Comparison of ENCODE assay signal across 19 mouse cellular contexts in the genomic region with DNA sequence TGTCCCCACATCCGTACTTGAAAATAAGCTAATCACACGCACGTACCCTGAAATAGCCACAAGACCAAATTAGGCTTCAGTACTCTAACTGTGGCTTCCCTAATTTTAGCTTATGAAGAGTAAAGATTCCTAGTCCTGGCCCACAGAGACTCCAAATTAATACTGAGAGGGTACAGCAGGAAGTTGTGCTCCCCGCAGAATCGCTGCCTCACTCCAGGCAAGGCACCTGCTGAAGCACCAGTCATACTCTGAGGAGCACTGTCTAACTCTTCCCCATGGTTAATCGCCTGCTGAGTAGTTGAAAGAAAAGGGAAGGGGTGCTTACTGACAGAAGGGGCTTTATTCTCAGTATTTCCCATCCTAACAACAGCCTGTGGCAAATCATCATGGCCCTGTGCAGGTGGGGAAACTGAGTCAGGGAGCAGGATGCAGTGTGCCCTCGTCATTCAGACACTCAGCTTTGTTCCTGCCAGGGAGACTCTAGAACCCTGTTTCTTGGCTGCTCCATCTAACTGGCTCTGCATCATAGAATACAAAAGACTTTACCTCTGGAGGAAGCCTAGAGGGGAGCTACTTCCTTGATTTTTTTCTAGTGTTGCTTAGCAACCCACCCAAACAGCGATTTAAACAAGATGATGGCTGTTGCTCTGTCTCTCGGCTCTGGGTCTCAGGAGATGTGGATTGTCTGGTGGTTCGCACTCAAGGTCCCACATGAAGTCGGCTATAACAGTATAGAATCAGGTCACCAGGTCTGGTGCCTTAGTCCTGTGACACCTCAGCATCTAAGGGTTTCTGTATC.
DNase-seq lines count a peak whose midpoint lies in the region; ATAC-seq and TF ChIP-seq lines count a peak whose summit lies in the region.
"Had no signal": no experiment of that assay in that cellular context is flagged by ENCODE, and none has a peak within 500 bp of the region (broad histone marks: within the 10 kb centered on the region; RNA-seq: fewer than 3 reads in every experiment).

No protein-coding gene starts in this region.

- no peak overlapping the region for H3K4me3 ChIP-seq in forebrain, postnatal 0 days (ENCODE audit: low read depth, low read length)
- H3K4me3 ChIP-seq in forebrain, embryonic 15.5 days: no peak overlapping the region
- H3K4me3 ChIP-seq in midbrain, embryonic 14.5 days (replicated peaks; ENCODE audit: low read depth, low read length): no peak overlapping the region
- no peak overlapping the region for H3K4me3 ChIP-seq in midbrain, postnatal 0 days (ENCODE audit: low read depth, low read length)
- H3K4me3 ChIP-seq in intestine, embryonic 16.5 days (ENCODE audit: low read length): no peak overlapping the region
- H3K4me3 ChIP-seq: embryonic facial prominence, embryonic 12.5 days; kidney, embryonic 15.5 days; liver, embryonic 12.5 days; neural tube, embryonic 12.5 days had no signal

- ATAC-seq in forebrain, postnatal 0 days: peak; percentile 34; the same call in 1 of the 2 replicates
- no peak for ATAC-seq in forebrain, embryonic 15.5 days (replicated peaks)
- no peak for ATAC-seq in midbrain, embryonic 14.5 days (ENCODE audit: low FRiP score, low TSS enrichment)
- ATAC-seq in midbrain, postnatal 0 days (ENCODE audit: low FRiP score): no peak
- ATAC-seq in megakaryocyte progenitor cell, adult 5-6 weeks (replicated peaks; ENCODE audit: poor library complexity): peak; percentile 57
- no peak for ATAC-seq in intestine, embryonic 16.5 days
- ATAC-seq: liver, embryonic 12.5 days had no signal

- H3K9ac ChIP-seq in forebrain, postnatal 0 days: no peak overlapping the region
- H3K9ac ChIP-seq in forebrain, embryonic 15.5 days (replicated peaks): no peak overlapping the region
- H3K9ac ChIP-seq in midbrain, embryonic 14.5 days (replicated peaks; ENCODE audit: low read length): no peak overlapping the region
- no peak overlapping the region for H3K9ac ChIP-seq in midbrain, postnatal 0 days (replicated peaks; ENCODE audit: low read length, poor library complexity, severe bottlenecking)
- H3K9ac ChIP-seq in intestine, embryonic 16.5 days (ENCODE audit: low read depth, low read length): no peak overlapping the region
- H3K9ac ChIP-seq: embryonic facial prominence, embryonic 12.5 days; kidney, embryonic 15.5 days; liver, embryonic 12.5 days; neural tube, embryonic 12.5 days had no signal

- DNase-seq in forebrain, postnatal 0 days: no peak
- DNase-seq in midbrain, embryonic 14.5 days: peak; percentile 17
- no peak for DNase-seq in midbrain, postnatal 0 days (ENCODE audit: low spot score)
- peak; percentile 30 for DNase-seq in brain, embryonic 14.5 days (ENCODE audit: low read depth)
- DNase-seq in adrenal gland, postnatal 25 days: no peak
- DNase-seq: adrenal gland, adult 2 months; cerebellum, adult 11-12 months; cerebellum, postnatal 25 days; heart, adult 18-20 months; kidney, postnatal 4 days; lung, adult 2 months; thymus, postnatal 25 days had no signal

- H3K4me2 ChIP-seq in forebrain, postnatal 0 days (ENCODE audit: low read depth): no peak overlapping the region
- no peak overlapping the region for H3K4me2 ChIP-seq in forebrain, embryonic 15.5 days (replicated peaks)
- H3K4me2 ChIP-seq in midbrain, embryonic 14.5 days (ENCODE audit: low read length): no peak overlapping the region
- H3K4me2 ChIP-seq in midbrain, postnatal 0 days (ENCODE audit: low read depth, low read length, poor library complexity, severe bottlenecking): no peak overlapping the region
- no peak overlapping the region for H3K4me2 ChIP-seq in intestine, embryonic 16.5 days (ENCODE audit: low read depth, low read length)
- H3K4me2 ChIP-seq: embryonic facial prominence, embryonic 12.5 days; kidney, embryonic 15.5 days; liver, embryonic 12.5 days; neural tube, embryonic 12.5 days had no signal

- H3K27me3 ChIP-seq in forebrain, postnatal 0 days (ENCODE audit: insufficient read depth, low read length): no peaks in the 10 kb centered on the region
- no peaks in the 10 kb centered on the region for H3K27me3 ChIP-seq in forebrain, embryonic 15.5 days
- H3K27me3 ChIP-seq in midbrain, embryonic 14.5 days (ENCODE audit: control insufficient read depth, insufficient read depth, low read length): no peaks in the 10 kb centered on the region
- no peaks in the 10 kb centered on the region for H3K27me3 ChIP-seq in midbrain, postnatal 0 days (ENCODE audit: insufficient read depth, low read length)
- H3K27me3 ChIP-seq in intestine, embryonic 16.5 days (replicated peaks; ENCODE audit: control insufficient read depth, insufficient read depth, low read length): no peaks in the 10 kb centered on the region
- H3K27me3 ChIP-seq: embryonic facial prominence, embryonic 12.5 days; neural tube, embryonic 12.5 days had no signal

- WGBS in forebrain, postnatal 0 days: 64% methylated on average over 11 of the region's 11 CpGs
- 75% methylated on average over 11 of the region's 11 CpGs for WGBS in forebrain, embryonic 15.5 days
- 67% methylated on average over 11 of the region's 11 CpGs for WGBS in midbrain, embryonic 14.5 days
- WGBS in midbrain, postnatal 0 days: 69% methylated on average over 11 of the region's 11 CpGs
- WGBS in intestine, embryonic 16.5 days: 69% methylated on average over 11 of the region's 11 CpGs

- H3K9me3 ChIP-seq in forebrain, postnatal 0 days (ENCODE audit: low read length): no peaks in the 10 kb centered on the region
- no peaks in the 10 kb centered on the region for H3K9me3 ChIP-seq in forebrain, embryonic 15.5 days
- no peaks in the 10 kb centered on the region for H3K9me3 ChIP-seq in midbrain, embryonic 14.5 days (ENCODE audit: control insufficient read depth, low read length)
- no peaks in the 10 kb centered on the region for H3K9me3 ChIP-seq in midbrain, postnatal 0 days (ENCODE audit: low read length)
- H3K9me3 ChIP-seq in intestine, embryonic 16.5 days (ENCODE audit: control insufficient read depth, low read length): no peaks in the 10 kb centered on the region
- H3K9me3 ChIP-seq: embryonic facial prominence, embryonic 12.5 days; kidney, embryonic 15.5 days; liver, embryonic 12.5 days; neural tube, embryonic 12.5 days had no signal

- no peak for TF ChIP-seq POLR2A in brain, embryonic 14.5 days (IDR thresholded peaks at IDR 0.05; ENCODE audit: borderline replicate concordance, extremely low read depth, insufficient read depth, insufficient read length, poor library complexity, severe bottlenecking)

- peaks cover 12% of the 10 kb centered on the region for H3K36me3 ChIP-seq in forebrain, postnatal 0 days (ENCODE audit: insufficient read depth)
- no peaks in the 10 kb centered on the region for H3K36me3 ChIP-seq in forebrain, embryonic 15.5 days
- H3K36me3 ChIP-seq in midbrain, embryonic 14.5 days (ENCODE audit: control insufficient read depth, insufficient read depth, low read length): no peaks in the 10 kb centered on the region
- peaks cover 15% of the 10 kb centered on the region; the same call in 1 of the 2 replicates for H3K36me3 ChIP-seq in midbrain, postnatal 0 days (ENCODE audit: insufficient read depth, low read length)
- no peaks in the 10 kb centered on the region for H3K36me3 ChIP-seq in intestine, embryonic 16.5 days (ENCODE audit: control insufficient read depth, insufficient read depth, low read length)
- H3K36me3 ChIP-seq: embryonic facial prominence, embryonic 12.5 days; kidney, embryonic 15.5 days; liver, embryonic 12.5 days; neural tube, embryonic 12.5 days had no signal

- H3K4me1 ChIP-seq in forebrain, postnatal 0 days (ENCODE audit: insufficient read depth): no peaks in the 10 kb centered on the region
- H3K4me1 ChIP-seq in forebrain, embryonic 15.5 days: 0 out of 2 replicates have a peak, but pooled peaks cover 3% of the 10 kb centered on the region
- peaks cover 9% of the 10 kb centered on the region for H3K4me1 ChIP-seq in midbrain, embryonic 14.5 days (ENCODE audit: control insufficient read depth, insufficient read depth, low read length)
- peaks cover 3% of the 10 kb centered on the region; the same call in 1 of the 2 replicates for H3K4me1 ChIP-seq in midbrain, postnatal 0 days (ENCODE audit: insufficient read depth, low read length)
- no peaks in the 10 kb centered on the region for H3K4me1 ChIP-seq in intestine, embryonic 16.5 days (ENCODE audit: control insufficient read depth, insufficient read depth, low read length)
- H3K4me1 ChIP-seq: embryonic facial prominence, embryonic 12.5 days; kidney, embryonic 15.5 days; liver, embryonic 12.5 days had no signal

- no peak for TF ChIP-seq CTCF in forebrain, postnatal 0 days (IDR thresholded peaks at IDR 0.05; ENCODE audit: low read depth)
- TF ChIP-seq CTCF in midbrain, postnatal 0 days (IDR thresholded peaks at IDR 0.05): no peak
- no peak for TF ChIP-seq CTCF in brain, embryonic 14.5 days (IDR thresholded peaks at IDR 0.05; ENCODE audit: borderline replicate concordance, extremely low read depth, insufficient read depth, insufficient read length)

- no peak overlapping the region for H3K27ac ChIP-seq in forebrain, postnatal 0 days (ENCODE audit: low read depth, low read length)
- H3K27ac ChIP-seq in forebrain, embryonic 15.5 days (replicated peaks): no peak overlapping the region
- H3K27ac ChIP-seq in midbrain, embryonic 14.5 days (replicated peaks; ENCODE audit: low read depth, low read length): no peak overlapping the region
- H3K27ac ChIP-seq in midbrain, postnatal 0 days (ENCODE audit: low read depth, low read length): no peak overlapping the region
- no peak overlapping the region for H3K27ac ChIP-seq in intestine, embryonic 16.5 days (ENCODE audit: low read length)
- H3K27ac ChIP-seq: embryonic facial prominence, embryonic 12.5 days; kidney, embryonic 15.5 days; liver, embryonic 12.5 days; neural tube, embryonic 12.5 days had no signal

Comparison
In these comparisons a context has a peak if more than half of its experiments do, and no peak if none do; other contexts are left out.
1. ATAC-seq: peak in forebrain, postnatal 0 days (single experiment) and megakaryocyte progenitor cell, adult 5-6 weeks (single experiment); none in forebrain, embryonic 15.5 days (single experiment), midbrain, embryonic 14.5 days (single experiment), midbrain, postnatal 0 days (single experiment) and intestine, embryonic 16.5 days (single experiment).
2. DNase-seq: peak in midbrain, embryonic 14.5 days (single experiment) and brain, embryonic 14.5 days (single experiment); none in forebrain, postnatal 0 days (single experiment), midbrain, postnatal 0 days (single experiment) and adrenal gland, postnatal 25 days (single experiment).